Mouse (Mus musculus): ENCODE data around the gene Oxsr1. TPM values are rescaled to one million over a fixed set of nuclear protein-coding genes. Genes with fewer than 3 reads are reported as not detected.
"Not testable (repeated sequence)": the region's sequence is repeated elsewhere in the genome, so short reads cannot be mapped to it uniquely, and the experiment has no call there.

Oxsr1 gene
- polyA plus RNA-seq, 1 experiment from 2014 or later, result 12.2 TPM

GRCm38 (mm10) chr9:119297696-119298095, 24.5 kb downstream of the Oxsr1 start:
- 87% methylated on average over 6 of the region's 6 CpGs for WGBS
- Histone ChIP-seq H3K36me3 (ENCODE audit: insufficient read depth, low read length) (peaks cover 13% of the 10 kb centered on the region; the same call in 1 of the 2 replicates), H3K9ac (replicated peaks; ENCODE audit: low read length) (no peak overlapping the region), H3K4me2 (replicated peaks; ENCODE audit: low read depth, low read length) (no peak overlapping the region), H3K27me3 (ENCODE audit: insufficient read depth, low read length) (no peaks in the 10 kb centered on the region), H3K4me1 (ENCODE audit: insufficient read depth, low read length) (no peaks in the 10 kb centered on the region), H3K4me3 (ENCODE audit: low read length) (no peak overlapping the region), H3K27ac (ENCODE audit: low read length) (no peak overlapping the region), H3K9me3 (ENCODE audit: low read length) (no peaks in the 10 kb centered on the region)
- no peak for ATAC-seq (ENCODE audit: low FRiP score, low TSS enrichment)

- no peak for ATAC-seq (ENCODE audit: low FRiP score, low TSS enrichment)
- no peak overlapping the region for H3K27ac ChIP-seq (ENCODE audit: low read length)
- WGBS, result 93% methylated on average over 3 of the region's 3 CpGs
Measured at GRCm38 (mm10) chr9:119290791-119291190, 31.4 kb downstream of the Oxsr1 start.

GRCm38 (mm10) chr9:119280894-119281682, 41.1 kb downstream of the Oxsr1 start:
- Histone ChIP-seq H3K9ac (replicated peaks; ENCODE audit: low read length) (no peak overlapping the region), H3K36me3 (ENCODE audit: insufficient read depth, low read length) (0 out of 2 replicates have a peak, but pooled peaks cover 7% of the 10 kb centered on the region), H3K27me3 (ENCODE audit: insufficient read depth, low read length) (no peaks in the 10 kb centered on the region), H3K4me3 (ENCODE audit: low read length) (no peak overlapping the region), H3K27ac (ENCODE audit: low read length) (no peak overlapping the region), H3K4me1 (ENCODE audit: insufficient read depth, low read length) (no peaks in the 10 kb centered on the region), H3K4me2 (replicated peaks; ENCODE audit: low read depth, low read length) (no peak overlapping the region), H3K9me3 (ENCODE audit: low read length) (no peaks in the 10 kb centered on the region)
- 83% methylated on average over 5 of the region's 5 CpGs for WGBS
- no peak for ATAC-seq (ENCODE audit: low FRiP score, low TSS enrichment)

More at GRCm38 (mm10) chr9:119290791-119291190, 31.4 kb downstream of the Oxsr1 start:
- Histone ChIP-seq H3K4me3 (ENCODE audit: low read length) (no peak overlapping the region), H3K27me3 (ENCODE audit: insufficient read depth, low read length) (no peaks in the 10 kb centered on the region), H3K9ac (replicated peaks; ENCODE audit: low read length) (no peak overlapping the region), H3K9me3 (ENCODE audit: low read length) (no peaks in the 10 kb centered on the region), H3K36me3 (ENCODE audit: insufficient read depth, low read length) (peaks cover 7% of the 10 kb centered on the region; the same call in 1 of the 2 replicates), H3K4me1 (ENCODE audit: insufficient read depth, low read length) (no peaks in the 10 kb centered on the region), H3K4me2 (replicated peaks; ENCODE audit: low read depth, low read length) (no peak overlapping the region)

- Histone ChIP-seq H3K27ac (ENCODE audit: low read length) (no peak overlapping the region), H3K4me1 (ENCODE audit: insufficient read depth, low read length) (no peaks in the 10 kb centered on the region), H3K36me3 (ENCODE audit: insufficient read depth, low read length) (0 out of 2 replicates have a peak, but pooled peaks cover 7% of the 10 kb centered on the region), H3K9ac (replicated peaks; ENCODE audit: low read length) (no peak overlapping the region), H3K4me3 (ENCODE audit: low read length) (no peak overlapping the region), H3K4me2 (replicated peaks; ENCODE audit: low read depth, low read length) (no peak overlapping the region), H3K9me3 (ENCODE audit: low read length) (no peaks in the 10 kb centered on the region), H3K27me3 (ENCODE audit: insufficient read depth, low read length) (no peaks in the 10 kb centered on the region)
- ATAC-seq (ENCODE audit: low FRiP score, low TSS enrichment), result no peak
- WGBS, result 93% methylated on average over 5 of the region's 5 CpGs
Measured at GRCm38 (mm10) chr9:119278031-119278430, 44.2 kb downstream of the Oxsr1 start.

- Histone ChIP-seq H3K27ac (ENCODE audit: low read length) (no peak overlapping the region), H3K4me3 (ENCODE audit: low read length) (no peak overlapping the region), H3K36me3 (ENCODE audit: insufficient read depth, low read length) (0 out of 2 replicates have a peak, but pooled peaks cover 6% of the 10 kb centered on the region), H3K9me3 (ENCODE audit: low read length) (no peaks in the 10 kb centered on the region), H3K4me2 (replicated peaks; ENCODE audit: low read depth, low read length) (no peak overlapping the region), H3K4me1 (ENCODE audit: insufficient read depth, low read length) (no peaks in the 10 kb centered on the region), H3K27me3 (ENCODE audit: insufficient read depth, low read length) (no peaks in the 10 kb centered on the region), H3K9ac (replicated peaks; ENCODE audit: low read length) (no peak overlapping the region)
- 85% methylated on average over 7 of the region's 7 CpGs for WGBS
- no peak for ATAC-seq (ENCODE audit: low FRiP score, low TSS enrichment)
Measured at GRCm38 (mm10) chr9:119276321-119276720, 45.9 kb downstream of the Oxsr1 start.

GRCm38 (mm10) chr9:119274814-119275213, 47.4 kb downstream of the Oxsr1 start:
- ATAC-seq (ENCODE audit: low FRiP score, low TSS enrichment); H3K27me3 ChIP-seq (ENCODE audit: insufficient read depth, low read length); H3K36me3 ChIP-seq (ENCODE audit: insufficient read depth, low read length); H3K27ac ChIP-seq (ENCODE audit: low read length); H3K9me3 ChIP-seq (ENCODE audit: low read length); H3K9ac ChIP-seq (replicated peaks; ENCODE audit: low read length); H3K4me2 ChIP-seq (replicated peaks; ENCODE audit: low read depth, low read length); H3K4me1 ChIP-seq (ENCODE audit: insufficient read depth, low read length); H3K4me3 ChIP-seq (ENCODE audit: low read length): not testable (repeated sequence)
- 93% methylated on average over 5 of the region's 5 CpGs for WGBS

GRCm38 (mm10) chr9:119271496-119271895, 50.7 kb downstream of the Oxsr1 start:
- H3K9me3 ChIP-seq (ENCODE audit: low read length), result no peaks in the 10 kb centered on the region
- no peak overlapping the region for H3K4me2 ChIP-seq (replicated peaks; ENCODE audit: low read depth, low read length)
- no peak overlapping the region for H3K27ac ChIP-seq (ENCODE audit: low read length)
- H3K4me1 ChIP-seq (ENCODE audit: insufficient read depth, low read length), result no peaks in the 10 kb centered on the region
- H3K36me3 ChIP-seq (ENCODE audit: insufficient read depth, low read length), result peaks cover 18% of the 10 kb centered on the region
- no peaks in the 10 kb centered on the region for H3K27me3 ChIP-seq (ENCODE audit: insufficient read depth, low read length)
- no peak for ATAC-seq (ENCODE audit: low FRiP score, low TSS enrichment)
- 82% methylated on average over 4 of the region's 4 CpGs for WGBS
- H3K9ac ChIP-seq (replicated peaks; ENCODE audit: low read length), result no peak overlapping the region
- no peak overlapping the region for H3K4me3 ChIP-seq (ENCODE audit: low read length)

GRCm38 (mm10) chr9:119268588-119269145, 53.6 kb downstream of the Oxsr1 start:
- H3K27ac ChIP-seq (ENCODE audit: low read length), result no peak overlapping the region
- H3K36me3 ChIP-seq (ENCODE audit: insufficient read depth, low read length), result peaks cover 21% of the 10 kb centered on the region
- no peak overlapping the region for H3K9ac ChIP-seq (replicated peaks; ENCODE audit: low read length)
- H3K4me1 ChIP-seq (ENCODE audit: insufficient read depth, low read length), result no peaks in the 10 kb centered on the region
- 93% methylated on average over 11 of the region's 11 CpGs for WGBS
- no peaks in the 10 kb centered on the region for H3K27me3 ChIP-seq (ENCODE audit: insufficient read depth, low read length)
- H3K4me2 ChIP-seq (replicated peaks; ENCODE audit: low read depth, low read length), result no peak overlapping the region
- no peak overlapping the region for H3K4me3 ChIP-seq (ENCODE audit: low read length)
- ATAC-seq (ENCODE audit: low FRiP score, low TSS enrichment), result no peak
- H3K9me3 ChIP-seq (ENCODE audit: low read length), result no peaks in the 10 kb centered on the region

GRCm38 (mm10) chr9:119268120-119268519, 54.1 kb downstream of the Oxsr1 start:
- no peak overlapping the region for H3K4me3 ChIP-seq (ENCODE audit: low read length)
- H3K4me2 ChIP-seq (replicated peaks; ENCODE audit: low read depth, low read length), result no peak overlapping the region
- no peak overlapping the region for H3K27ac ChIP-seq (ENCODE audit: low read length)
- no peak overlapping the region for H3K9ac ChIP-seq (replicated peaks; ENCODE audit: low read length)
- no peak for ATAC-seq (ENCODE audit: low FRiP score, low TSS enrichment)
- WGBS, result 85% methylated on average over 6 of the region's 6 CpGs
- H3K4me1 ChIP-seq (ENCODE audit: insufficient read depth, low read length), result no peaks in the 10 kb centered on the region
- H3K9me3 ChIP-seq (ENCODE audit: low read length), result no peaks in the 10 kb centered on the region
- no peaks in the 10 kb centered on the region for H3K27me3 ChIP-seq (ENCODE audit: insufficient read depth, low read length)
- peaks cover 22% of the 10 kb centered on the region for H3K36me3 ChIP-seq (ENCODE audit: insufficient read depth, low read length)

GRCm38 (mm10) chr9:119266121-119266395, 56.2 kb downstream of the Oxsr1 start:
- not testable (repeated sequence) for H3K27me3 ChIP-seq (ENCODE audit: insufficient read depth, low read length); H3K4me2 ChIP-seq (replicated peaks; ENCODE audit: low read depth, low read length); ATAC-seq (ENCODE audit: low FRiP score, low TSS enrichment); H3K9ac ChIP-seq (replicated peaks; ENCODE audit: low read length); H3K9me3 ChIP-seq (ENCODE audit: low read length); H3K4me3 ChIP-seq (ENCODE audit: low read length); H3K27ac ChIP-seq (ENCODE audit: low read length); H3K4me1 ChIP-seq (ENCODE audit: insufficient read depth, low read length)
- 93% methylated on average over 5 of the region's 5 CpGs for WGBS
- H3K36me3 ChIP-seq (ENCODE audit: insufficient read depth, low read length), result peaks cover 23% of the 10 kb centered on the region

Measured in kidney, embryonic 16.5 days (tissue).